10 mouse cellular contexts compared by ENCODE assay signal in genomic region chr11:81634360-81635350, GRCm38 (mm10).
DNase-seq lines count a peak whose midpoint lies in the region; ATAC-seq lines count a peak whose summit lies in the region.
"Had no signal": no experiment of that assay in that cellular context is flagged by ENCODE, and none has a peak within 500 bp of the region (broad histone marks: within the 10 kb centered on the region; RNA-seq: fewer than 3 reads in every experiment).

No protein-coding gene starts in this region.

- peak; percentile 34 for DNase-seq in liver
- DNase-seq in adrenal gland, postnatal 10 days: peak; percentile 52
- DNase-seq in embryo, embryonic 11.5 days (ENCODE audit: low read depth, low spot score): peak; percentile 49
- DNase-seq in lung, adult 18-20 months: peak; percentile 4 to 10
- DNase-seq in retina, postnatal 7 days (ENCODE audit: low read depth, low spot score): peak; percentile 51
- no peak for DNase-seq in urinary bladder, adult 2 months (ENCODE audit: low spot score)

- H3K4me2 ChIP-seq in liver, embryonic 12.5 days: no peak overlapping the region
- peak overlapping the region; percentile 42 for H3K4me2 ChIP-seq in hindbrain, embryonic 13.5 days

- H3K9ac ChIP-seq in liver, embryonic 12.5 days: no peak overlapping the region
- no peak overlapping the region for H3K9ac ChIP-seq in hindbrain, embryonic 13.5 days

- ATAC-seq in liver, embryonic 12.5 days: no peak
- peak; percentile 46; the same call in 1 of the 2 replicates for ATAC-seq in hindbrain, embryonic 13.5 days (ENCODE audit: low FRiP score)

- 53% methylated on average over 25 of the region's 25 CpGs for WGBS in liver, embryonic 12.5 days (ENCODE audit: insufficient replicate concordance)
- 50% methylated on average over 25 of the region's 25 CpGs for WGBS in hindbrain, embryonic 13.5 days

- no peaks in the 10 kb centered on the region for H3K27me3 ChIP-seq in liver, embryonic 12.5 days (replicated peaks)
- no peaks in the 10 kb centered on the region for H3K27me3 ChIP-seq in hindbrain, embryonic 13.5 days

- H3K4me1 ChIP-seq in liver, embryonic 12.5 days: no peaks in the 10 kb centered on the region
- 0 out of 2 replicates have a peak, but pooled peaks cover 11% of the 10 kb centered on the region for H3K4me1 ChIP-seq in hindbrain, embryonic 13.5 days (replicated peaks)

- no peak overlapping the region for H3K4me3 ChIP-seq in liver, embryonic 12.5 days
- H3K4me3 ChIP-seq in hindbrain, embryonic 13.5 days: peak overlapping the region; percentile 24; the same call in 1 of the 2 replicates
- H3K4me3 ChIP-seq: erythroblast, embryonic 14.5 days had no signal

- H3K27ac ChIP-seq in liver, embryonic 12.5 days: no peak overlapping the region
- H3K27ac ChIP-seq in hindbrain, embryonic 13.5 days: peak overlapping the region; percentile 78
- H3K27ac ChIP-seq: macrophage had no signal

- no peaks in the 10 kb centered on the region; the same call in 1 of the 2 replicates for H3K9me3 ChIP-seq in liver, embryonic 12.5 days (replicated peaks)
- H3K9me3 ChIP-seq in hindbrain, embryonic 13.5 days: no peaks in the 10 kb centered on the region

- H3K36me3 ChIP-seq in liver, embryonic 12.5 days: no peaks in the 10 kb centered on the region
- no peaks in the 10 kb centered on the region for H3K36me3 ChIP-seq in hindbrain, embryonic 13.5 days
